Mouse (Mus musculus): ENCODE measurements around the gene Cfl1. TPM values are rescaled to one million over a fixed set of nuclear protein-coding genes. Genes with fewer than 3 reads are reported as not detected.

Cfl1 gene
- 65.0 TPM for polyA plus RNA-seq (2015; fragmentation: Illumina TruSeq; extraction: RNeasy Lipid Tissue Mini Kit (QIAGEN cat#74804); ENCODE audit: insufficient read depth, low read depth, low replicate concordance)

DNA sequence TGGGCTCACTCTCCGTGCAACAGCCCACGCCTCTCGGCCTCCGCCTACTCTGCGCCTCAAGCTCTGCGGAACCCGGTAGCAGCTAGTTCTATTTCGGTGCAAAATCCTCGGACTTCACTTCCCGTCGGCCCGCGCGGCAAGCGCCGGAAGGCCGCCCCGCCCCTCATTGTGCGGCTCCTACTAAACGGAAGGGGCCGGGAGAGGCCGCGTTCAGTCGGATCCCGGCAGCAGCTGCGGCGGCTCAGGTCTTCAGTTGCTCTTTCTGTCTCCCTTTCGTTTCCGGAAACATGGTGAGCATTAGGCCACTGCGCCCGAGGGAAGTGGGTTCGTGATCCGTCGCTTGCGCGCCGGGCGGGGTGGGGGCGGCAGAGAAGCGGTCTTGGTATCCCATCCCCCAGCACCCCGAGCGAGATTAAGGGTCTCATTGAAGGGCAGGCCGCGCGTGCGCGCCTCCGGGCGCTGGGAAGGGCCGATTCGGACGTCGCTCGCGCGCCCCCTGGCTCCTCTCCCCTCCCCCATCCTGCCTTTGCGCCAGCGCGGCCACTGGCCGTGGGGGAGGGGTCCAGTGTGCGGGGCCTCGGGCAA is at the start of gene Cfl1:
Gene Cfl1 (plus strand): TSS at position 143 of the 585 bp plus-strand sequence.

DNA sequence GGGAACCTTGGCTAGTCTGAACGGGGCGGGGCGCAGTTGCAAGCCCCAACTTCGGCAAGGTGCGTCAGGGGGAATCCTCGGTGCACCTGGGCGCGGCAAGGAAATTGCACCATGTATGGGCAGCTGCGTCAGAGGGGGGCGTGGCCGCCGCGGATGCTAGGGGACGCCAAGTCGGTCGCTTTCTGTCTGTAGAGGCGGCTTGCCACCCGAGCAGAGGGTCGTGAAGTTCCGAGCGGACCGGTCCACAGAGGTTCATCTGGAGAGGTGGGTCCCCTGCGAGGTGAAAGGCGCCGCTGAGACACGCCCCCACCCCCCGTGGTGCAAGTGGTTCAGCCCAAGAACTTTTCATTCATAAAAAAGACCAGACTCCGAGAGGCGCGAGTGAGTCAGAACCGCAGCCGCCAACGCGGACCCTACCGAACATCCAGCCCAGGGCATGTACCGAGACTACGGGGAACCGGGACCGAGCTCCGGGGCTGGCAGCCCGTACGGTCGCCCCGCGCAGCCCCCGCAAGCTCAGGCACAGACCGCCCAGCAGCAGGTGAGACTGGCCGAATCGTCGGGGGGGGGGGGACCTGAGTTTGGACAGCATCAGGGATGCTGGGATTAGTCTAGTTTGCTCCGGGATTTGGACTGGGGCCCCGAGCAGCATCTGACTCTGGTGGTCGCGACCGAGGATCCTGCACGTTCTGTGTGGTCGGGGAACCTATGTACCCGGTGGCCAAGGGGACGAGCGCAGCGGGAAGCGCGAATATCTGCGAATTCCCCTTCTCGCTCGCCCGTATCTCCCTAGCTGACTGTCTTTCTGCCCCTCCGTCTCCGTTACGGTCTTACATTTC is 42.5 kb upstream of the Cfl1 start, which contains the start of gene Fosl1:
Gene Fosl1 (plus strand): TSS at position 33 of the 839 bp plus-strand sequence.

DNA sequence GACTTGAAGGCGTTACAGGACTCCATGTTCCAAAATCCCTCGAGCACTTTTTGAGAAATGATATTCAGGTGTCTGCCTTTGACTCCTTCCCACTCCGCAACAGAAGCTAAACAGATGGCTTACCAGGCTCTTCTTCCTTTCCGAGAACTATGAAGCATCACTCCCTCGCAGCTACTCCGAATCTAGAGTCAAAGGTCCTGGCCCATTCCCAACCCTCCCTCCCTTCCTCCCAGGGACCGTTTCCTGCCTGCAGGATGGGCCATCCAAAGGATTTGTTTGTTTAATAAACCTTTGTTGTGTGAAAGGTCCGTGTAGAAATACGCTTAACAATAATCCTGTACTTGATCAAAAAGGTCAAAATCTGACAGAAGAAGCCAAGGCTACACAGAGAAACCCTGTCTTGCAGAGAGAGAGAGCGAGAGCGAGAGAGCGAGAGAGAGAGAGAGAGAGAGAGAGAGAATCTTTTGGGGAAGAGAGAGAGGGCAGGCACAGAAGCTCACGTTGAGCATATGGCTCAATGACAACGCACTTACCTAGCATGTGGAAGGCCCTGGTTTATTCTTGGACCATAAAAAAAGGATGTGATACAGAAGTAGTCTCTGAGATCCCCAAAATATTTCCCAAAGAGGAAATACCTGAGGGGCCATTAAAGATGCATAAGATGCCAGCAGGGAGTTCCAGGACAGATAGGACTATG is 32.4 kb upstream of the Cfl1 start, which contains the start of gene Ccdc85b:
Gene Ccdc85b (minus strand): TSS at position 149 of the 697 bp plus-strand sequence.

DNA sequence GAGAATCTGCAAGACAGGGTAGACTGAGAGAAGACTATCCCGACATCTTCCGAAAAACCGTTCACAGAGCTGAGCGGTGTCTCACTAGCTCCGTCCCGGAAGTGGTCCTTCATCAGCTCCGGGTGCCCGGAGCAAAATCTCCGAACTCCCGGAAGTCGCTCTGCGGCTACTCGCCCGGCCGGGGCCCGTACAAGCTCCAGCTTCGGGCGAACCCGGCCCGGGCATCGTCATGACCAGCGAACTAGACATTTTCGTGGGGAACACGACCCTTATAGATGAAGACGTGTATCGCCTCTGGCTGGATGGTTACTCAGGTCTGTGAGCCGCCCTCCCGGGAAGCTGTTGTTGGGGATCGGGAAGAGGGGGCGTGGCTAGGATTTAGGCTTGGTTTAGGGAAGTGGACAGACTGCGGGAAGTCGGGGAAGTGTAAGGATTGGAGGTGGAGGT is 29.8 kb upstream of the Cfl1 start, which contains the start of gene Fibp:
Gene Fibp (plus strand): TSS at position 151 of the 447 bp plus-strand sequence.

DNA sequence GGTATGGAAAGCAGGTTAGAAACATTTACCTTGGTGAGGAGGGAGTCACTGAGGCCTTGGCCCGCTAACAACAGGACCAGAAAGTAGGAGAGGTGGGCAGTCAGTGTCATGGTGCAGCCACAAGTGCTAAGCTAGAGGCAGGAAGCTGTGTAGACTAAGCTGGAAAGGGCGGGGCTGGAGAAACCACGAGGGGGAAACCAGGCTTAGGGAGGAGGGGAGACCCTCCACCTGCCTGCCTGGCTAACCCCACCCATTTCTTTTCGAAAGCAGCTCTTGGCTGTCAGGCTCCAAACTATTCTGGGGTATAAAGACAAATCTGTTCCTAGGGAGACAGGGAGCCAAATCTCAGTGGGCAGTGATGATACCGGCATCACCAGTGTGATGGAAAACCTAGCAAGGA is 21.9 kb upstream of the Cfl1 start, which contains the start of gene Ctsw:
Gene Ctsw (minus strand): TSS at position 134 of the 400 bp plus-strand sequence.

DNA sequence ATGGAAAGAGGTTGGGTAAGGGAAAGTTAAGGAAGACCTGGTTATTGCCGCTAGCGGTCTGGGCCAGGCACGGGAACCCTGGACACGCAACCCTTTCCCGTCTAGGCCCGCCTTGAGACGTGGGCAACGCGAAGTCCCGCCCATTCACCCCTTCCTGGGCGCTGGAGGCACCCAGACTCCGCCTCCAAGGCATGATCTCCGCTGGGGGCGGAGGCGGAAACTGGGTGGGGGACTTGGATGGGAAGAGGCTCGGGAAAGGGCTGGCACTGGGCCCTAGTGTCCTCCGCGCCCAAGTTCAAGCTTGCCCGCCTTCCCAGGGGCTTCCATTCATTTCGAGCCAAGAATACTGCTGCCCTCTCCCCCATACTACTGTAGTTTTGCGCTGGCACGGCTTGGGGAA is 16.5 kb upstream of the Cfl1 start, which contains the start of gene Efemp2:
Gene Efemp2 (plus strand): TSS at position 235 of the 400 bp plus-strand sequence.

DNA sequence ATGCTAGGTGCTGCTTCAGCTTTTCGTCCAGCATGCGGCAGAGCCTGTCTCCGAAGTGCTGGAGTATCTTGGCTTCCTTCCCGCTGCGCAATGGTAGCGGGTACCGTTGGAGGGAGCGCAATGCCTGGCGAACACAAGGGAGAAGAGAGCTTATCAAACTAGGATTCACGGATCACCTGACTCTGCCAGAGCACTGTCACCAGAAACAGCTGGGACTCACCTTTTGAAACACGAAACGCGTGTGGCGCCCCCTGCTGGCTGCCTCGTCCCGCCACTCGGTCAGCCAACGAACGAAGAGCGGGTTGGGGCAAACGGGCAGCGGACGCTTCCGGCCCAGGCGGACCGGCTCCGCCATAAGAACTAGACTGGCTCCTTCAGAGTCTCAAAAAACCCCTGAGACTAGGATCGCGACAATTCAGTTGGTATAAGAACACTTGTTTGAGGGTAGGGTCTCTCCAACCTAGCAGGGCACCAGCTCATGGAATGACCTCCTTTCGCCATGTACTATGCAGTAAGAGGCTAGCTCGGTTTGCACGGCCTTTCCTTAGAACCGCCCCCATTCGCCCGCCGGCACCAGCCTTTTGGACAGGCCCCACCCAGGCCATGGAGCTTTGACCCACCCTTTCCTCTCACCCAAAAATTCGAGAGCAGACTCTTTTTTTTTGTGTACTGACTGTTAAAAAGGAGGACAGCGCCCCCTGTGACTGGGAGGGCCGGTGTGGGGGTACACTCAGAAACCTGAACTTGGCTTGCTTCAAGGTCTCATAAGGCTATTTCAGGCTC is 2.3 kb upstream of the Cfl1 start, which contains the start of gene Mus81:
Gene Mus81 (minus strand): TSS at position 635 of the 783 bp plus-strand sequence.

DNA sequence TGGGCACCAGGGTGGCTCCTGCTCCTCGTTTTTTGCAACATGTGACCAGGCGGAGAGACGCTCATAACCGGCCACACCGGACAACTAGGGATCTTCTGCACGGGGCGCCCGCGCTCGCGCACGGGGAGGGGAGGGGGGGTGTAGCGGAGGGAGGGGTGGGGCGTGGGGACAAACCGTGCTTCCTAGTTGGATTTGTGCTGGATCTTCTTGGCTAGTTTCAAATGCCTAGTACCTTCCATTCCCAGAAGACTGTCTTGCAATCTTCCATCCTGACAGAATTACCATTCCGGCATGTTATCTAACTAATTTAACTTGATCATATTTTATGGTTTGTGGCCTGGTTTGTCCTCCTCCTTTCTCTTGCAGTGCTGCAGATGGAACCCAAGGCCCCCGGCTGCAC is 13.4 kb downstream of the Cfl1 start, which contains the start of gene 1700020D05Rik:
Gene 1700020D05Rik (minus strand): TSS at position 101 of the 400 bp plus-strand sequence.

DNA sequence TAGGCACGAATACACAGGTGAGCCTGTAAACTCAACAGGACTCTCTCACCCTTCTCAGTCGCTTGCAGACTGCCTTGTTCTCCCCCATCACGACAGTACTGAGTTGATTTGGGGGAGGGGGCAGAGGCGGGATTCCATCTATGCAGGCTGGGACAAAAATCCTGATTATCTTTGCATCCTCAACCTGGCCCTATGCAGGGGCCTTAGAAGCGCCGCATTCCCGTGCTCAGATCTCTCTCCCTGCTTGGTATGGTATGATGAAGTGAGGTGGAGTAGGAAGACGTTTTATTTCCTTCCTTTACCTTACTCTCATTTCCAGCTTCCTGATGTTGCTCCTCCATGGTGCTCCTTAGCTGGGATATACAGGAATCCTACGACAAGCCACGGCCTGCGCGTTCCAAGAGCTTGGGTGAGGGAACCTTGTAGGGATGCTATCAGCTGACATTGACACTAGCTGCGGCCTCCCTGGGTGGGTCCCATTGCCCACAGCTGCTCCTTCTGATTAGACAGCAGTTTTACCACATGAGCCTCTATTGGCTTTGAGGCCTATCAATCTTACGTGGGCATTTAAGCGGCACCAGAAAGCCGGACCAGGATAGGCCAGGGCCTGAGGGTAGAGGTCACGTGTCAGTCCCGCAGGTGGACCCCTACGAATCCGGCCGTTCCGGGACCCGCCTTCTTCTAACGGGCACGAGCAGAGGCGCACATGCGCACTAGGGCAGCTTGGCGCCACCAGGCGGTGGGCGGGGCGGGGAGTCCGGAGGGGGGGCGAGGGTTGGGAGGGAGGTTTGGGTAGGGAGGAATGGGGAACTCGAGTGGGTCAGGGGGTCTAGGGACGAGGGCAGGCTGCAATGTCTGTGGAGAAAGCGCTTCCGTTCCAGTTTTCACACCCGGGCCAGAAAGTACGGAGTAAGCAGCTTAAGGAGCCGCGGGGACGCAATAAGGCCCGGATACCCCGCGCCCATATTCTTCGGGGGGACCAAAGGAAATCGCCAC is 20.1 kb downstream of the Cfl1 start, which contains the start of gene Snx32:
Gene Snx32 (minus strand): TSS at position 508 of the 996 bp plus-strand sequence.

Other genes starting within 250 kb of the Cfl1 start
- 3.9 TPM for gene Pacs1, start 217.3 kb upstream of the Cfl1 start, polyA plus RNA-seq (2015; fragmentation: Illumina TruSeq; extraction: RNeasy Lipid Tissue Mini Kit (QIAGEN cat#74804); ENCODE audit: insufficient read depth, low read depth, low replicate concordance)
- gene Sf3b2, start 195.0 kb upstream of the Cfl1 start, polyA plus RNA-seq (2015; fragmentation: Illumina TruSeq; extraction: RNeasy Lipid Tissue Mini Kit (QIAGEN cat#74804); ENCODE audit: insufficient read depth, low read depth, low replicate concordance): 39.5 TPM
- gene Gal3st3, start 192.1 kb upstream of the Cfl1 start, polyA plus RNA-seq (2015; fragmentation: Illumina TruSeq; extraction: RNeasy Lipid Tissue Mini Kit (QIAGEN cat#74804); ENCODE audit: insufficient read depth, low read depth, low replicate concordance): not detected
- gene Catsper1, start 154.7 kb upstream of the Cfl1 start, polyA plus RNA-seq (2015; fragmentation: Illumina TruSeq; extraction: RNeasy Lipid Tissue Mini Kit (QIAGEN cat#74804); ENCODE audit: insufficient read depth, low read depth, low replicate concordance): not detected
- 3.7 TPM for gene Cst6, start 140.9 kb upstream of the Cfl1 start, polyA plus RNA-seq (2015; fragmentation: Illumina TruSeq; extraction: RNeasy Lipid Tissue Mini Kit (QIAGEN cat#74804); ENCODE audit: insufficient read depth, low read depth, low replicate concordance)
- gene Eif1ad, start 123.7 kb upstream of the Cfl1 start, polyA plus RNA-seq (2015; fragmentation: Illumina TruSeq; extraction: RNeasy Lipid Tissue Mini Kit (QIAGEN cat#74804); ENCODE audit: insufficient read depth, low read depth, low replicate concordance): 6.5 TPM
- 29.9 TPM for gene Banf1, start 123.3 kb upstream of the Cfl1 start, polyA plus RNA-seq (2015; fragmentation: Illumina TruSeq; extraction: RNeasy Lipid Tissue Mini Kit (QIAGEN cat#74804); ENCODE audit: insufficient read depth, low read depth, low replicate concordance)
- 47.0 TPM for gene Sart1, start 101.8 kb upstream of the Cfl1 start, polyA plus RNA-seq (2015; fragmentation: Illumina TruSeq; extraction: RNeasy Lipid Tissue Mini Kit (QIAGEN cat#74804); ENCODE audit: insufficient read depth, low read depth, low replicate concordance)
- 6.0 TPM for gene Tsga10ip, start 87.9 kb upstream of the Cfl1 start, polyA plus RNA-seq (2015; fragmentation: Illumina TruSeq; extraction: RNeasy Lipid Tissue Mini Kit (QIAGEN cat#74804); ENCODE audit: insufficient read depth, low read depth, low replicate concordance)
- 51.3 TPM for gene Drap1, start 65.5 kb upstream of the Cfl1 start, polyA plus RNA-seq (2015; fragmentation: Illumina TruSeq; extraction: RNeasy Lipid Tissue Mini Kit (QIAGEN cat#74804); ENCODE audit: insufficient read depth, low read depth, low replicate concordance)
- 12.1 TPM for gene AI837181, start 65.3 kb upstream of the Cfl1 start, polyA plus RNA-seq (2015; fragmentation: Illumina TruSeq; extraction: RNeasy Lipid Tissue Mini Kit (QIAGEN cat#74804); ENCODE audit: insufficient read depth, low read depth, low replicate concordance)
- not detected for gene Fosl1, start 42.9 kb upstream of the Cfl1 start, polyA plus RNA-seq (2015; fragmentation: Illumina TruSeq; extraction: RNeasy Lipid Tissue Mini Kit (QIAGEN cat#74804); ENCODE audit: insufficient read depth, low read depth, low replicate concordance)
- gene Ccdc85b, start 32.6 kb upstream of the Cfl1 start, polyA plus RNA-seq (2015; fragmentation: Illumina TruSeq; extraction: RNeasy Lipid Tissue Mini Kit (QIAGEN cat#74804); ENCODE audit: insufficient read depth, low read depth, low replicate concordance): 5.0 TPM
- gene Fibp, start 29.8 kb upstream of the Cfl1 start, polyA plus RNA-seq (2015; fragmentation: Illumina TruSeq; extraction: RNeasy Lipid Tissue Mini Kit (QIAGEN cat#74804); ENCODE audit: insufficient read depth, low read depth, low replicate concordance): 29.7 TPM
- gene Ctsw, start 21.9 kb upstream of the Cfl1 start, polyA plus RNA-seq (2015; fragmentation: Illumina TruSeq; extraction: RNeasy Lipid Tissue Mini Kit (QIAGEN cat#74804); ENCODE audit: insufficient read depth, low read depth, low replicate concordance): 0.92 TPM
- gene Efemp2, start 16.5 kb upstream of the Cfl1 start, polyA plus RNA-seq (2015; fragmentation: Illumina TruSeq; extraction: RNeasy Lipid Tissue Mini Kit (QIAGEN cat#74804); ENCODE audit: insufficient read depth, low read depth, low replicate concordance): 8.8 TPM
- 14.4 TPM for gene Mus81, start 2.1 kb upstream of the Cfl1 start, polyA plus RNA-seq (2015; fragmentation: Illumina TruSeq; extraction: RNeasy Lipid Tissue Mini Kit (QIAGEN cat#74804); ENCODE audit: insufficient read depth, low read depth, low replicate concordance)
- gene 1700020D05Rik, start 13.3 kb downstream of the Cfl1 start, polyA plus RNA-seq (2015; fragmentation: Illumina TruSeq; extraction: RNeasy Lipid Tissue Mini Kit (QIAGEN cat#74804); ENCODE audit: insufficient read depth, low read depth, low replicate concordance): not detected
- gene Snx32, start 20.1 kb downstream of the Cfl1 start, polyA plus RNA-seq (2015; fragmentation: Illumina TruSeq; extraction: RNeasy Lipid Tissue Mini Kit (QIAGEN cat#74804); ENCODE audit: insufficient read depth, low read depth, low replicate concordance): 3.4 TPM
- 0.89 TPM for gene Ovol1, start 70.2 kb downstream of the Cfl1 start, polyA plus RNA-seq (2015; fragmentation: Illumina TruSeq; extraction: RNeasy Lipid Tissue Mini Kit (QIAGEN cat#74804); ENCODE audit: insufficient read depth, low read depth, low replicate concordance)
- gene Ap5b1, start 77.6 kb downstream of the Cfl1 start, polyA plus RNA-seq (2015; fragmentation: Illumina TruSeq; extraction: RNeasy Lipid Tissue Mini Kit (QIAGEN cat#74804); ENCODE audit: insufficient read depth, low read depth, low replicate concordance): 0.85 TPM
- 19.0 TPM for gene Rnaseh2c, start 111.4 kb downstream of the Cfl1 start, polyA plus RNA-seq (2015; fragmentation: Illumina TruSeq; extraction: RNeasy Lipid Tissue Mini Kit (QIAGEN cat#74804); ENCODE audit: insufficient read depth, low read depth, low replicate concordance)
- 10.2 TPM for gene Kat5, start 119.8 kb downstream of the Cfl1 start, polyA plus RNA-seq (2015; fragmentation: Illumina TruSeq; extraction: RNeasy Lipid Tissue Mini Kit (QIAGEN cat#74804); ENCODE audit: insufficient read depth, low read depth, low replicate concordance)
- 13.3 TPM for gene Rela, start 147.0 kb downstream of the Cfl1 start, polyA plus RNA-seq (2015; fragmentation: Illumina TruSeq; extraction: RNeasy Lipid Tissue Mini Kit (QIAGEN cat#74804); ENCODE audit: insufficient read depth, low read depth, low replicate concordance)
- 14.3 TPM for gene Sipa1, start 173.3 kb downstream of the Cfl1 start, polyA plus RNA-seq (2015; fragmentation: Illumina TruSeq; extraction: RNeasy Lipid Tissue Mini Kit (QIAGEN cat#74804); ENCODE audit: insufficient read depth, low read depth, low replicate concordance)
- gene Map3k11, start 198.3 kb downstream of the Cfl1 start, polyA plus RNA-seq (2015; fragmentation: Illumina TruSeq; extraction: RNeasy Lipid Tissue Mini Kit (QIAGEN cat#74804); ENCODE audit: insufficient read depth, low read depth, low replicate concordance): 13.6 TPM
- gene Pcnx3, start 198.5 kb downstream of the Cfl1 start, polyA plus RNA-seq (2015; fragmentation: Illumina TruSeq; extraction: RNeasy Lipid Tissue Mini Kit (QIAGEN cat#74804); ENCODE audit: insufficient read depth, low read depth, low replicate concordance): 20.4 TPM
- gene Kcnk7, start 213.9 kb downstream of the Cfl1 start, polyA plus RNA-seq (2015; fragmentation: Illumina TruSeq; extraction: RNeasy Lipid Tissue Mini Kit (QIAGEN cat#74804); ENCODE audit: insufficient read depth, low read depth, low replicate concordance): not detected
- 4.9 TPM for gene Ehbp1l1, start 235.9 kb downstream of the Cfl1 start, polyA plus RNA-seq (2015; fragmentation: Illumina TruSeq; extraction: RNeasy Lipid Tissue Mini Kit (QIAGEN cat#74804); ENCODE audit: insufficient read depth, low read depth, low replicate concordance)
- gene Fam89b, start 239.2 kb downstream of the Cfl1 start, polyA plus RNA-seq (2015; fragmentation: Illumina TruSeq; extraction: RNeasy Lipid Tissue Mini Kit (QIAGEN cat#74804); ENCODE audit: insufficient read depth, low read depth, low replicate concordance): 21.9 TPM

Data from pancreas, adult 10 weeks (tissue).